Mouse (Mus musculus) thymus, adult 2 months (tissue): Measurements from ENCODE around the gene Macrod2.

ENCODE experiments used
- CTCF ChIP-seq: fragments of 200-500 bp; IDR thresholded peaks from 2 replicates; pipeline ENCODE4 v1.5.1; 2012; ENCODE audit warnings: mild to moderate bottlenecking, control low read depth, low read length, moderate library complexity, borderline replicate concordance; ENCODE audit not compliant: control insufficient read depth, poor library complexity, insufficient read depth; ENCODE audit errors: extremely low read depth
- POLR2A ChIP-seq: fragments of 200-500 bp; IDR thresholded peaks from 2 replicates; pipeline ENCODE4 v1.6.1; 2012; ENCODE audit warnings: mild to moderate bottlenecking, low read length, control low read depth, moderate library complexity; ENCODE audit not compliant: control insufficient read depth, poor library complexity, insufficient read depth; ENCODE audit errors: extremely low read depth

GRCm38 (mm10) chr2:142326737-142327136 lies 1931.6 kb downstream of the Macrod2 start:
- no peak for TF ChIP-seq POLR2A
- TF ChIP-seq CTCF: no peak
